Mouse (Mus musculus): Measurements from ENCODE around the gene Cd59a.
A peak's percentile ranks its signal among the peaks of the same experiment; 100 is the strongest.
"Not testable (repeated sequence)": the region's sequence is repeated elsewhere in the genome, so short reads cannot be mapped to it uniquely, and the experiment has no call there.

The Cd59a gene

DNA sequence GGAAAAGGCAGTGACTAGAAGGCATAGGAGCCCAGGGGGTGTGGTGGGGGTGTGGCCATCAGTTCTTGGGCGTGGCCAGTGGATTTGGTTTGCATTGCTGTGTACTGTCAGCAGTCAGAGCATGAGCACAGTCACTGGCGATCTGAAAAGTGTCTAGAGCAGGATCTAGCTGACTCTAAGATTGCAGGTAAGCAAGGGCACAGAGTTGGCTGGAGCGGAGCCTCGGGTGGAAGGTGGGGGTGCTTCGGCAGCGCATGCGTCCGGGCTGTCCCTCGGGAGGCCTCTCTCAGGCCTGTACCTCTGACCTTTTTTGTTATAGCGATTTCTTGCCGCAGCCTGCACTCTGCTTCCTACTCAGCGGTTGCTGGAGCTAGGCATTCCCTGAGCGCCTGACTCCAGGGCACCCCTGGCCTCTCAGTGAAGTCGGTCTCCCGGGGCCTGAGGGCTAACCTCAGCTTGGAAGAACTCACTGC is at the start of gene Cd59a:
Gene Cd59a, plus strand, starts transcription at position 61 of the 473 bp plus-strand sequence.
- peak; percentile 85 for DNase-seq (ENCODE audit: low spot score)

DNA sequence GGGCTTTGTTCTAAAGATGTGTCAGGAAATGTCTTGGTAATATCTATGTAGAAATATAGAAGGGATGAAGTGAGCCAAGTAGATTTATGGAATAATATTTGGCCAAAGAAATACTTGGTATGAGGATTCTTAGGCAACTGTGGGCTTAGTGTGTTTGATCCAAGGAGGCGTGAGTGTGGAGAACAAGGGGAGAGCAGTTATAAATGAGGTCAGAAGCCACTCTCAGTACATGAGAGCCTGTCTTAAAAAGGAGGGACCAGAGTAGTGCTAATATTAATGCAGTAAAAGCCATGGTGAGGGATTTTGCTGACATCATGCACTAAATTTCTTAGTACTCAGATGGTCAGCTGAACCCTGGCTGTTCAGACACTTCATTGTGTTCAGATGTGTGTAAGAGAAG is 37.2 kb upstream of the Cd59a start:
- no peak for DNase-seq (ENCODE audit: low spot score)

DNA sequence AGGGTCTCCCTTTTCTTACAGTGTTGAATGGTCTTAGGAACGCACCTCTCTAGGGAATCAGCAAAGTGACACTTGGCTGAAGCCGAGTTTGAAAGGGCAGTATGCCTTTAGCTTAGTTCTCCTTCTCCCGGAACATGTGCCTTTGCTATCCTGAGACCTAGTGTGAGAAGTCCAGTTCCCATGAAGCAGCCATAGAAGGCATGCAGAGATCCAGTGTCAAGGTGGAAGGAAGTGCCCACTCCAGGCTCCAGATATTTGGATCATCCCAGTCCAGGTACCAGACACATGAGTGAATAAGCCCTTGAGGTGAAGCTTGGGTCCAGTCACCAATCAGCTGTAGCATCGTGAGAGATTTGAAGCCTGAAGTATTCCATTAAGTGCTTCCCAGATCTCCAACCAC is 36.6 kb upstream of the Cd59a start:
- DNase-seq (ENCODE audit: low spot score): no peak

DNA sequence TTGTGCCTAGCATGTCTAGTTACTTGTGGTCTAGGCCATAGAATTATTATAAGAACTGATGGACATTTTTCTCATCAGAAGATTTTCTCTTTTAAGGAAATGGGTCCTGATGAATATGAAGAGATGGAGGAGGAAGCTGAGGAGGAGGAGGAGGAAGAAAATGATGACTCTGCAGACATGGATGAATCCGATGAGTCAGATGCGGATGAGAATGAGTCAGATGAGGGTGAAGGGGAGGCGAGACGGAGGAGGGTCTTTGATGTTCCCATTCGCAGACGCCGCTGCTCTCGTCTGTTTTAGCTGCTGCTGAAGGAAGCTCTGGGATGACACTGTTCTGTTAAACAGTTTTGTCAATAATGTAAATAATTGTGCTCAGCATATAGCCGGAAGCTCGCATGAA is 35.8 kb upstream of the Cd59a start:
- no peak for DNase-seq (ENCODE audit: low spot score)

DNA sequence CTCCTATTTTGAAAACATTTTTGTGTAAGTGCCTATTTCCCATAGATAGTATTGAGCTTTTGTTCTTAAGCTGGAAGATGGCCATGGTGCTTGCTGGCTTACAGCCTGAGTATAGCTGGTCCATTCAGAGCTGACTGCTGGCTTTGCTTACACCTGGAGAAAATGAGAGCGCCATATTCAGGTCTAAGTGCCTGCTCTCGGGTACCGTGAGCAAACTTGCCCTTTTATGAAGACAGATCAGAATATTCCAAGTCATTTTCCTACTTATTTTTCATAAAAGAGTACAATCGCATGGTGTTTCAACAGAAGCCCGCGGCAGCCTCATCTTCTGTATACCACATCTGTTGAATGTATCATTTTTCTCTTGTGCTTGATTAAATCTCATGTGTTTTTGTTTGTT is 34.6 kb upstream of the Cd59a start:
- DNase-seq (ENCODE audit: low spot score): no peak

DNA sequence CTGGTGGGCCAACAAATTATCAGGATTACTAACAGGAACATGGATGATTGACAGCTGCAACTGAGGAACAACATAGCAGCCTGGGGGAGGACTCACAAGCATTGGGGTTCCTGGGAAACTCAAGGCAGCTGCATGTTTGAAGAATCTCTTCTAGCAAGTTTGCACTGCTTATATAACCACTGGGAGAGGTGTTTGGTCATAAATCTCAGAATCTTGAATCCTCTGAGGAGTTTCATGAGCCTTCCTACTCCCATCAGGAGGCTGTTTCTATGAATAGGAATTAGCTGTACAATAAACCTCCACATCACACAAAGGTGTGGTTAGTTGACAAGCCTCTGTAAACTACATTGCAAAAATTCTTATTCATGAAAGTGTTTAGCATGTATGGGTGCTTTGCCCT is 32.9 kb upstream of the Cd59a start:
- DNase-seq (ENCODE audit: low spot score): no peak

DNA sequence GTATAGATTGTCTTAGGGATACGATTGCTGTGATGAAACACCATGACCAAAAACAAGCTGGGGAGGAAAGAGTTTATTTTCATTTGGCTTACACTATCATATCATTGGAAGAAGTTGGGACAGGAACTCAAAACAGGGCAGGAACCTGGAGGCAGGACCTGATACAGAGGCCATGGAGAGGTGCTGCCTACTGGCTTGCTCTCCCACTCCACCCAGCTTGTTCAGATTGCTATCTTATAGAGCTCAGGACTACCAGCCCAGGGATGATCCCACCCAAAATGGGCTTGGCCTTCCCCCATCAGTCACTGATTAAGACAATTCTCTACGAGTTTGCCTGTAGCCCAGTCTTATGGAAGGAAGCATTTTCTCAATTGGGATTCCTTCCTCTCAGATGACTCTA is 31.4 kb upstream of the Cd59a start:
- no peak for DNase-seq (ENCODE audit: low spot score)

DNA sequence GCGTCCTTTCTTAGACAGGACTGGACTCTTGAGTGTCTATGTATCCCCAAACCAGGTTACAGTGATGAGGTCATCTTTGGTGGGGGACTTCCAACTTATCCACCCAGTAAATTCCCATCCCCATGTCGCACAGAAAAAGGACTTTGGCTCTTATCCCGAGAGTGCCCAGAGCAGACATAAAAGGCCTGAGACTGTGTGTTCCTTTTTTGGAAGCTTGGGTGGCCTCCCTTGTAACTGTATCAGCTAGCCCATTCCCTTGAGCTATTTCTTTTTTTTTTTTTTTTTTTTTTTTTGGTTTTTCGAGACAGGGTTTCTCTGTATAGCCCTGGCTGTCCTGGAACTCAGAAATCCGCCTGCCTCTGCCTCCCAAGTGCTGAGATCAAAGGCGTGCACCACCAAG is 30.1 kb upstream of the Cd59a start, which contains the start of gene Gm10912:
Gene Gm10912, plus strand, starts transcription at position 301 of the 400 bp plus-strand sequence.
- not testable (repeated sequence) for DNase-seq (ENCODE audit: low spot score)

DNA sequence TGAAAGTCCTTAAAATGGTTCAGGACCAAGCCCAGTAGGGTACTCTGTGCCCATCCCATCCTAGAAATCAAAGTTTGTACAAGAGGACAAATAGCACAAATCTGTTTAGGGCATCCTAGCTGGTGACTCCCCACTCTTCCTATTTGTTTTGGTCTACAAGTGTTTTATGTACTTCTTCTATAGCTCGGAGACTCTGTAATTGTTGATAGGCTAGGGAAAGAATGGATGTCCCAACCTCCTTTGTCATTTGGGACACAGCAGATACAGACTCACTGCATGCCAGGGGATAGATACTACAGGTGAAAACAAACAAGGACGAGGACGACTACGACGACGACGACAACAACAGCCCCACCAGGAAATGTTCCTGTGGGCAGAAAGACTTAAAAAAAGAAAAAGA is 27.2 kb upstream of the Cd59a start, which contains the start of gene Gm10799:
Gene Gm10799, minus strand, starts transcription at position 101 of the 400 bp plus-strand sequence.
- not testable (repeated sequence) for DNase-seq (ENCODE audit: low spot score)

DNA sequence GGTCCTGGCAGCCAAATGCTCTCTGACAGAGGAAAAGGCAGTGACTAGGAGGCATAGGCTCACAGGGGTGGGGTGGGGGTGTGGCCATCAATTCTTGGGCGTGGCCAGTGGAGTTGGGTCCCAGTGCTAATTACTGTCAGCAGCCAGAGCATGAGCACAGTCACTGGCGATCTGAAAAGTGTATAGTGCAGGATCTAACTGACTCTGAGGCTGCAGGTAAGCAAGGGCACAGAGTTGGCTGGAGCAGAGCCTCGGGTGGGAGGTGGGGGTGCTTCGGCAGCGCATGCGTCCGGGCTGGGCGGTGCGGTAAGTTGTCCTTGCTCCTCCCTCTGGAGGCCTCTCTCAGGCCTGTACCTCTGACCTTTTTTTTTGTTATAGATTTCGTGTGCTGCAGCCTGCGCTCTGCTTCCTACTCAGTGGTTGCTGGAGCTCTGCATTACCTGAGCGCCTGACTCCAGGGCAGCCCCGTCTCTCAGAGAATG is 25.9 kb upstream of the Cd59a start, which contains the start of gene Cd59b:
Gene Cd59b, plus strand, starts transcription at position 146 of the 482 bp plus-strand sequence.
- DNase-seq (ENCODE audit: low spot score): peak; percentile 74

DNA sequence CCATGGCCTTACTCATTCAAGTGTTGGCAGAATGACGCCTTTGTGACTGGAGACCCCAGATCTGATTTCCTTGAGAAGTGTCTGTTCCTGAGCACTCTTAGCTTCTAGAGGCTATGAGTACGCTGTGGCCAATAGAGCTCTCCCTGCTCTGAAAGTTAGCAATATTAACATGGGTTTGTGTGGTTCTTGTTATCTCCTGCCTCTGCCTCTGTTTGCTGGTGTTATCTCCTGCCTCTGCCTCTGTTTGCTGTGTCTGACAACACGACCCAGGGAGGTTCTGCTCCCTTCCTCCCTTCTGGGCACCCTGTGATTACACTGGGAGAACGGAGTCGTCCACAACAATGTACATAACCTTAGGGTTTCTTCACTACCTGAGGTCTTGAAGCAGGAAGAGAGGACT is 17.3 kb upstream of the Cd59a start:
- not testable (repeated sequence) for DNase-seq (ENCODE audit: low spot score)

DNA sequence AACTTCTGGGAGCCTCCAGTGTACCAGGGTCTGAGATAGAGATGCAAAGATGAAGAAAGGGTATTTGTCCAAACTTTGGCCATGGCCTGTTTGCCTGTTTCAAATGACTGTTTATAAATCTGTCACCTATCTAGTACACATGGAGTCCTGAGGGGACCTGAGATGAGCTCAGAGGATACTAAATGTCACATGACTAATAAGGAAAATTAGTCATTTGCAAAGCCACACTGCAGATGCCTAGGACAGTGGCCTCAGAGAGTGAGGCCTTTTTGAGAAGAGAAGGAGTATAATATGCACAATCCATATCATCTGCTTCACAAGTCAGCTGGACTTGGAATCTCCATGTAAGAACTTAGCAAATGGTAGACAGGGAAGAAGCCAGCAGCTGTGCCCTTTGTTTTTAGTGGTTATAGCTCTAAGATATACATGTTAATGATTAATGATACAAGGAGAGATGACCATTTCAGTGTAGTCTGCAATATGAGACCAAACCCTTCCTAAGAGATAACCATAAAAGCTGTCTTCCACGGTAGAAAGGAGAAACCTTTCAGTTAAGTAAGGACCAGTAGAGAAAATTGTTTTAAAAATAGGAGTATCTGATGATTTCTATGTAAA is 14.1 kb upstream of the Cd59a start:
- not testable (repeated sequence) for DNase-seq (ENCODE audit: low spot score)

DNA sequence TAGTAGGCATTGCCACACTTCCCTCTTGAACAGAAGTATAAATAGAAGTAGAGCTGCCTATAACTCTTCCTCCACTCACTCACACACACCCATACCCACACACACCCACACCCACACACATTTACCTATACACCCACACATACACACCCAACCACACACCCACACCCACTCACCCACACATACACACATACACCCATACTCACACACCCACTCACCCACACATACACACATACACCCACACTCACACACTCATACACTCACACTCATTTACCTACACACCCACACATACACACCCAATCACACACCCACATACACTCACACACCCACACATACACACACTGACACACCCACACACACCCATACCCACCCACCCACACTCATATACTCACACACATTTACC is 13.1 kb upstream of the Cd59a start:
- DNase-seq (ENCODE audit: low spot score): no peak

DNA sequence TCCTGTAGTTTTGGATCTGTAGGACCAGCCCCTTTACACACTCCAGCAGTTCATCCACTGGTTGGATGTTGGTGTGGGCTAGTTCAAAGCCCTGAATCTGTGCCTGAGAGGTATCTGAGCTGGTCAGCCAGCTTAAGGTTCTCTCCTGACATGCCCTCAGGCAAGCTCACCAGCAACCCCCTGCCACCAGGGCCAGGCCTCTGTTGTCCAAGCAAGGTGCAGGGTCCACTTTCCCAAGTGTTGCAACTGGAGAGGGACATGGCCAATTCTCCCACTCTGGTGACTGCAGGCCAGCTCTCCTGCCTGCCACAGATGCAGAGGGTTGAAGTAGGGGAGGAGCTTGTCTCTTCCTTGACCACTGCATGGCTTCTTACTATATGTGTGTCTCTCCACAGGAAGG is 11.6 kb upstream of the Cd59a start:
- not testable (repeated sequence) for DNase-seq (ENCODE audit: low spot score)

DNA sequence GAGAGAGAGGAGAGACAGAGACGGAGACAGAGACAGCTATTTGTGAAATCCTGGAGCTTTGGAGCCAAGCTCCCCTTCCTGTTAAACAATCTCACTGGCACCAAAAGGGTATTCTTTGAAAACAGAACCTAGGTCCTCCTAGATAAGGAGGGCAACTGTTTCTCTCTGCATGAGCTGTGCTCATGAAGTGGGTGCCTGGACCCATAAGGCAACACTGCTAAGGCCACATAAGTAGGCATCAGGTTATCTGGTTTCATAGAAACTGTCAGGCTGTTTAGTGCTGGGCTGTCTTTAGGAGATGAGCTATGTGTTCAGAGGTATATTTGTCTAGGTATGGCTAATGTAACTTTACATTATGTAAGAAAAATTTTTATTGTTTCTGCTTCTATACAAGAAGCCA is 8.0 kb upstream of the Cd59a start:
- DNase-seq (ENCODE audit: low spot score): not testable (repeated sequence)

DNA sequence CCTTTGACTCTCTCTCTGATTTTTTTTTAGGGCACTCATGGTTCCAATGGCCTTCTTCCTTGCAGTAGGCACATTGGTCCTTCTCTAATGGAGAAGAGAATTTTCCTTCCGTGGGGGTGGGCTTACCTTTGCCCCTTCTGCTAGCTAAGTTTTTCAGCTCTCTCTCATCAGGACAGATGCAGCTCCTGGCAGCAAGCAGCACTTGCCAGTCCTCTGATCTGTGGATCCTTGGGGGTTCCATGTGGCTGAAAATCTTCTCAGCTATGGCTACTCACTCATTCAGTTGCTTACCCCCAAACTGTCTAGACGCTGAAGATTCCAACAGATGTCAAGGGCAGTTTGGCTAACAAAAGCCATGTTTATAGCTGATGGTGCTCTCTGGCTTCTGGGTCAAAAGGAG is 2.3 kb upstream of the Cd59a start:
- DNase-seq (ENCODE audit: low spot score): no peak

DNA sequence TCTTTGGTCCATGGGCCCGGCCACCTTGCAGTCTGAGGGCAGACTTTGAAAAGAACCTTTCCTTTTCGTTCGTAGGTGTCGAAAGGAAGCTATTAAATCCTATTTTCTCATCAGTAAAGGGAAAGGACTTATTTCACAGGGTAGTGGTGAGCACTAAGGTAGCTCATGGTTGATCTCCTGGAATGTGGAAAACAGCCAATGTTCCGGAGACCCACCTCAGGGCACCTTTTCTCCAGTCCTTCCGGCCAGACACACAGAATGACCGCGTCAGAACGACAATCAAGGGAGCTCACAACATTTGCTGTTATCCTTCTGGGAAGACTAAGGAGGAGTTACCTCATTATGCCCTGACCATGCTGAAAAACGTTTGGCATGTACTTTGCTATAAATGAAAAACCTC is 655 bp downstream of the Cd59a start:
- peak; percentile 18 for DNase-seq (ENCODE audit: low spot score)

DNA sequence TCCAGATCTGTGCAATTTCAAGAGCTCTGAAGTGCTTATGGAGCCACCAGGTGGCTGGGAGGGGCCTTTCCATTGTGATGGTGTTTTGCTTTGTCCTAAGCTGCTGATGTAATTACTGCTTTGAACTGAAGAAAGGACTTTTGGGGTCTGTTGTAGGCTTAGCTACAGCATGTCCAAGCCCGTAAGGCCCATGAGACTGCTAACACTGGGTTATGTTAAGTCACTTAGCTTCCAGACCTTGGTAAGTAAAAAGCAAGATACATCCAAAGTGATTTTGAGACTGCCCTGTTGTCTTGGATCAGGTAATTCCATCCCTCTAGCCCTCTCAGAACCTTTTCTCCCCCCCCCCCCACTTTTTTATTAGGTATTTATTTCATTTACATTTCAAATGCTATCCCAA is 1.2 kb downstream of the Cd59a start:
- DNase-seq (ENCODE audit: low spot score): peak; percentile 32

DNA sequence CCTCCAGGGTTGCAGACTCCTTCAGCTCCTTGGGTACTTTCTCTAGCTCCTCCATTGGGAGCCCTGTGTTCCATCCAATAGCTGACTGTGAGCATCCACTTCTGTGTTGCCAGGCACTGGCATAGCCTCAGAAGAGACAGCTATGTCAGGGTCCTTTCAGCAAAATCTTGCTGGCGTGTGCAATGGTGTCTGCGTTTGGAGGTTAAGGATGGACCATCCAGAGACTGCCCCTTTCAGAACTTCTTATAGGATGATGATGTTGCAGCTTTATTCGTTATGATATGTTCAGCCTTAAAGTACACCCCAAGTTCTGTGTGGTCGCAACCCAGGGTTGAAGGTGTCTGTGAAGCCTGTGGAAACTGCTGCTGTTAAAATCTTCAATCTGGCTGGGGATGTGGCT is 1.8 kb downstream of the Cd59a start:
- not testable (repeated sequence) for DNase-seq (ENCODE audit: low spot score)

DNA sequence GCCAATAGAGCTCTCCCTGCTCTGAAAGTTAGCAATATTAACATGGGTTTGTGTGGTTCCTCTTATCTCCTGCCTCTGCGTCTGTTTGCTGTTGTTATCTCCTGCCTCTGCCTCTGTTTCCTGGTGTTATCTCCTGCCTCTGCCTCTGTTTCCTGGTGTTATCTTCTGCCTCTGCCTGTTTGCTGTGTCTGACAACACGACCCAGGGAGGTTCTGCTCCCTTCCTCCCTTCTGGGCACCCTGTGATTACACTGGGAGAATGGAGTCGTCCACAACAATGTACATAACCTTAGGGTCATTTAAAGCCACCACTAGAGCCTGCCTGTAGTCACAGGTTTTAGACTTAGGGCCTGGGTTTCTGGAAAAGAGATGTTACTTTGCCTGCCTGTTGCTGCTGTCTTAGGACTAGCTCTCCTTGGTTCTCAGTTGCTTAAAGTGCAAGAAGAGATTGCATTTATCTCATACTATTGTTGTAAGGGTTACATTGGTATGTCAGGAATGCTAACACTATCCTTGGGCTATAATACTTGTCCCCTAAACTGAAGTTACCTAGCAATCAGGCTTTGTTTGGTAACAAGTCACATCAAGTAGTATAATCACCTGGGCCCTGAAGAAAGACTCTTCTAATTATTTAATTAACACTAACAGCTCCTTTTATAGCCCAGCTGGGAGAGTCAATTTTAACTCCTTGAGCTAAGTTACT is 3.1 kb downstream of the Cd59a start:
- no peak for DNase-seq (ENCODE audit: low spot score)

DNA sequence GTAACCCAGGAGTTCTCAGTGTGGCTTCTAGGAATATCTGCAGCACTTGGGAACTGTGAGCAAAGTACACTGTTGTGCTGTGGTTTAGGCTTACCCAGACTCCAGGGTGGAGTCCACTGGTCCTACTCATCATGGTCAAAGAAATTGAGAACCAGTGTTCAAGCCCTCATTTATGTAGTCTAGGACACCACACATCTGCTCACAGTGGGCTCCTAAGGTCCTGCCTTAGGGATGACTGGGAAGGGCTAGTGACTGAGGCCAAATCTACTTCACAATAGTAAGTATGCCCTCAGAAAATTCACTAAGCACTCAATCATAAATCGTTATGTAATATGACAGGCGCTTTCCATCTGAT is 3.6 kb downstream of the Cd59a start:
- no peak for DNase-seq (ENCODE audit: low spot score)

DNA sequence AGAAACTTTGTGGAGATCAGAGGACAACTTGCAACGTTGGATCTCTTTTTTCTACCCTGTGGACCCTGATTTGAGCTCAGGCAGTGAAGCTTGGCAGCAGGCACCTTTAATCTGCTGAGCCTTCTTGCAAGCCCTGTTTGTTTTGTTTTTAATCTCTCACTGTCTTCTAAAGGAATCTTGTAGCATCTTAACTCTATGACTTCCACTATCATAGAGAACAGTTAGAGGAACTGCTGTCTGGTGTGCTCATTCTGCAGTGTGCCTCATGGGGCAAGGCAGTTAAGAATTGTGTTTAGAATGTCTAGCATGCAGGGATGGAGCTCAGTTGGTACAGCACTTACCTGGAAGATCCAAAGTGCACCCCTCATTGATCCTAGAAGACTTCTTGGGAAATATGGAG is 4.3 kb downstream of the Cd59a start:
- no peak for DNase-seq (ENCODE audit: low spot score)

DNA sequence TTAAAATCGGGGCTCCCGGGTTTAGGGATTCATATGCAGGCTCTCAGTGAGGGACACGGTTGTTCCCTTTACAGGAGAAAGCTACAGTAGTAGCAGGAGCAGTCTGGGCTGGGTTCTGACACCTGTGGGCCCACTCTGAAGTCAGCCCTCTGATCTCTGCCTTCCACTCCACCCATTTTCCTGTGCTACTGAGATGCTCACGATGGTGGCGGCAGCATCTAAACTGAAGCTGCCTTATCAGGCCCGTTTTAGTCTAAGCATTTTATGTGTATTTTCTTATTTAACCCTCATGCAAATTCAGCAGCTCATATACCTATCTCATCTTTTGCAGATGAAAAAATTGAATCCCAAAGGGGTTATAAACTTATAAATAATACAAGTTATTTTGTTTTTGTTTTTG is 9.2 kb downstream of the Cd59a start:
- no peak for DNase-seq (ENCODE audit: low spot score)

Data from retina, embryonic 14.5 days (tissue).